Mouse (Mus musculus) forebrain, embryonic 13.5 days (tissue): ENCODE results near the gene Ctla2b. TPM values are rescaled to one million over a fixed set of nuclear protein-coding genes. Genes with fewer than 3 reads are reported as not detected.

Experiments
- polyA plus RNA-seq: library from polyadenylated mRNA; unstranded; fragments of >200 nt; fragmentation: Nextera tagmentation; extraction: Ambion mirVana; gene quantifications from 2 replicates; pipeline ENCODE4 v1.2.1, GENCODE M21; 2015

Ctla2b gene
- polyA plus RNA-seq, 1 experiment from 2014 or later = 1.0 TPM

Other genes starting within 250 kb of the Ctla2b start
- not detected in 2 replicates for gene BC051665, start 111.1 kb downstream of the Ctla2b start, polyA plus RNA-seq
- not detected in 2 replicates for gene Ctsll3, start 94.6 kb downstream of the Ctla2b start, polyA plus RNA-seq
- not detected in 2 replicates for gene 4930486L24Rik, start 33.0 kb downstream of the Ctla2b start, polyA plus RNA-seq
- 0.13 TPM in 1 of 2 replicates, not detected in the other for gene Gm49392, start 553 bp downstream of the Ctla2b start, polyA plus RNA-seq
- not detected in 2 replicates for gene Tpbpb, start 7.4 kb upstream of the Ctla2b start, polyA plus RNA-seq
- gene Gm49393, start 38.1 kb upstream of the Ctla2b start, polyA plus RNA-seq = not detected in 2 replicates
- not detected in 2 replicates for gene Gm49391, start 39.1 kb upstream of the Ctla2b start, polyA plus RNA-seq
- 12.4 and 12.5 TPM in 2 replicates for gene Ctla2a, start 39.2 kb upstream of the Ctla2b start, polyA plus RNA-seq
- gene Tpbpa, start 44.5 kb upstream of the Ctla2b start, polyA plus RNA-seq = not detected in 2 replicates
- not detected in 2 replicates for gene Ctsj, start 108.5 kb upstream of the Ctla2b start, polyA plus RNA-seq
- not detected in 2 replicates for gene Ctsq, start 143.2 kb upstream of the Ctla2b start, polyA plus RNA-seq